Mouse (Mus musculus) testis, adult 2 months (tissue): ENCODE measurements around the gene Ckap5.

ENCODE experiments used
- CTCF ChIP-seq: fragments of 200-500 bp; IDR thresholded peaks from 2 replicates; pipeline ENCODE4 v1.5.1; 2012; ENCODE audit warnings: low read depth, mild to moderate bottlenecking, inconsistent platforms, low read length, moderate library complexity; ENCODE audit not compliant: control insufficient read depth, insufficient read depth, insufficient replicate concordance
- POLR2A ChIP-seq: fragments of 200-500 bp; IDR thresholded peaks from 2 replicates; pipeline ENCODE4 v1.6.1; 2012; ENCODE audit warnings: low read depth, mild to moderate bottlenecking, inconsistent platforms, low read length, moderate library complexity; ENCODE audit not compliant: control insufficient read depth

DNA sequence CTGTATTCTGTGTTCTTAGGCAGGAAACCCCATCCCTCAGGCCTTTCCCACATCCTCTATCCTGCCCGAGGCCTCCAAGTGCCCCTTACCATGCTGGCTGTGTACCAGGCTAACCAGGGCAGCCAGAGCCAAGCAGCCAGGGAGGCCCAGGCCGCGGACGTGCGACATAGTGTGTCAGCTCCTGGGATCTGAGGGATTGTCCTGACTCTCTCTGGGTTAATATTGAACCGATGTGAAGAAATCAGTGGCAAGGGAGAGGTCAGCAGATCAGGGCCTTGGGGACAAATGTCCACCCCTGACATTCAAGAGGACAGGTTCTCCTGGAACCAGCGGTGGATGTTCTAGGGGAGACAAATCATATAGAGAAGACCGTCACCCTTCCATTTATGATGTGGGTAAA lies 109.7 kb downstream of the Ckap5 start, which contains the start of gene F2:
- TF ChIP-seq CTCF (no peak), POLR2A (no peak)
